ENCODE assay signal across 30 mouse cellular contexts in genomic region chr7:126353994-126354365, GRCm38 (mm10). TPM values are rescaled to one million over a fixed set of nuclear protein-coding genes. Genes with fewer than 3 reads are reported as not detected.
"Had no signal": no experiment of that assay in that cellular context is flagged by ENCODE, and none has a peak within 500 bp of the region (broad histone marks: within the 10 kb centered on the region; RNA-seq: fewer than 3 reads in every experiment).

No protein-coding gene starts in this region.

- H3K9ac ChIP-seq: limb, embryonic 12.5 days; limb, embryonic 13.5 days; limb, embryonic 15.5 days; liver, embryonic 13.5 days; liver, embryonic 14.5 days; liver, embryonic 15.5 days; liver, postnatal 0 days; lung, embryonic 14.5 days; lung, embryonic 15.5 days; midbrain, embryonic 12.5 days; midbrain, embryonic 13.5 days; midbrain, embryonic 15.5 days had no signal

- H3K4me3 ChIP-seq: left cerebral cortex, adult 2 months; limb, embryonic 10.5 days; limb, embryonic 12.5 days; limb, embryonic 13.5 days; limb, embryonic 15.5 days; liver, embryonic 12.5 days; liver, embryonic 13.5 days; liver, embryonic 15.5 days; lung, embryonic 15.5 days; midbrain, embryonic 10.5 days; midbrain, embryonic 12.5 days; midbrain, embryonic 13.5 days; midbrain, embryonic 15.5 days; myocyte had no signal

- H3K36me3 ChIP-seq: limb, embryonic 10.5 days; limb, embryonic 12.5 days; limb, embryonic 13.5 days; limb, embryonic 15.5 days; liver, embryonic 12.5 days; liver, embryonic 13.5 days; liver, embryonic 15.5 days; lung, embryonic 15.5 days; midbrain, embryonic 10.5 days; midbrain, embryonic 12.5 days; midbrain, embryonic 13.5 days; midbrain, embryonic 15.5 days had no signal

- H3K27me3 ChIP-seq: limb, embryonic 12.5 days; limb, embryonic 15.5 days; liver, embryonic 12.5 days; liver, embryonic 13.5 days; liver, embryonic 15.5 days; lung, embryonic 15.5 days; midbrain, embryonic 12.5 days; midbrain, embryonic 13.5 days; midbrain, embryonic 15.5 days had no signal

- DNase-seq: left cerebral cortex, postnatal 4 days; liver; liver, embryonic 13.5 days; liver, postnatal 0 days; lung, adult 18-20 months; lung, adult 2 months; lung, embryonic 14.5 days; lung, postnatal 10 days; lung, postnatal 14 days; lung, postnatal 36 days; lung, postnatal 4 days; midbrain, embryonic 14.5 days had no signal

- H3K27ac ChIP-seq: left cerebral cortex, adult 2 months; limb, embryonic 10.5 days; limb, embryonic 12.5 days; limb, embryonic 13.5 days; limb, embryonic 15.5 days; liver, embryonic 14.5 days; liver, embryonic 15.5 days; lung, embryonic 15.5 days; macrophage; midbrain, embryonic 10.5 days; midbrain, embryonic 12.5 days; midbrain, embryonic 13.5 days; midbrain, embryonic 15.5 days had no signal

- ATAC-seq: lung, postnatal 0 days; midbrain, embryonic 13.5 days; midbrain, embryonic 15.5 days; midbrain, embryonic 16.5 days had no signal

- H3K9me3 ChIP-seq: limb, embryonic 10.5 days; limb, embryonic 12.5 days; limb, embryonic 13.5 days; limb, embryonic 15.5 days; liver, embryonic 12.5 days; liver, embryonic 13.5 days; liver, embryonic 15.5 days; lung, embryonic 15.5 days; midbrain, embryonic 10.5 days; midbrain, embryonic 12.5 days; midbrain, embryonic 13.5 days; midbrain, embryonic 15.5 days had no signal

- H3K4me1 ChIP-seq: limb, embryonic 12.5 days; limb, embryonic 13.5 days; limb, embryonic 15.5 days had no signal

RNA-seq across cellular contexts. Expression of gene Lat, which starts 15.4 kb away (rescaled TPM):
- total RNA-seq: midbrain, postnatal 0 days had no signal
